8 mouse cellular contexts compared by ENCODE assay signal in the genomic region with DNA sequence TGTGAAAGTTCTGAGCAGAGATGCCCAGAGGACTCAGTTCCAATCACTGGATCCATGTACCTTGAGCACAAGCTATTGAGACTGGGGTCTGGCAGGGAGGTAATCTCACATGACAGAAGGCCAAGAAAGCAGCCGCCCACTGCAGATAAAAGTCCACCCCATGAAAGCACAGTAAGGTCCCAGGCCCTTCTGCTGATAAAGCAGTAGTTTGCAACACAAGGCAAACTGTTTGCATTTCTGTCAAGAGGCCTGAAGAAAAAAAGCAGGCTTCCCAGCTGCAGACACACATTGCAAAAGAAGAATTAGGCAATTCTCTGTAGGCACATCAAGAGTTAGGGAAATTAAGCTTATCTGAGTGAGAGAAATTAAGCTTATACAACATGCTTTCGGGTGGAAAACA. TPM values are rescaled to one million over a fixed set of nuclear protein-coding genes. Genes with fewer than 3 reads are reported as not detected.
DNase-seq lines count a peak whose midpoint lies in the region; ATAC-seq and TF ChIP-seq lines count a peak whose summit lies in the region.

No protein-coding gene starts in this region.

- H3K4me2 ChIP-seq in lung, embryonic 15.5 days: no peak overlapping the region
- no peak overlapping the region for H3K4me2 ChIP-seq in intestine, embryonic 15.5 days (replicated peaks)

- no peak for TF ChIP-seq CTCF in lung, adult 2 months (IDR thresholded peaks at IDR 0.05; ENCODE audit: insufficient read depth, low read length)

- H3K27ac ChIP-seq in lung, embryonic 15.5 days: peak overlapping the region; percentile 90
- H3K27ac ChIP-seq in intestine, embryonic 15.5 days: peak overlapping the region; percentile 65

- H3K9ac ChIP-seq in lung, embryonic 15.5 days: no peak overlapping the region
- no peak overlapping the region for H3K9ac ChIP-seq in intestine, embryonic 15.5 days

- no peaks in the 10 kb centered on the region for H3K9me3 ChIP-seq in lung, embryonic 15.5 days
- H3K9me3 ChIP-seq in intestine, embryonic 15.5 days: no peaks in the 10 kb centered on the region

- no peak for DNase-seq in lung, adult 2 months
- DNase-seq in c-Kit-positive CD71-positive TER-119-positive erythroid progenitor cells, embryonic 14.5 days (ENCODE audit: low spot score): peak; percentile 89
- DNase-seq in spleen, postnatal 14 days (ENCODE audit: low spot score in 2 of 2): peak; percentile 31 to 53
- DNase-seq in right cerebral cortex, adult 2 months (ENCODE audit: low spot score in 2 of 2): no peak
- no peak for DNase-seq in kidney, postnatal 4 days
- DNase-seq in thymus, postnatal 10 days (ENCODE audit: low spot score in 2 of 2): no peak

- peak; percentile 60; the same call in 1 of the 2 replicates for ATAC-seq in lung, embryonic 15.5 days (ENCODE audit: borderline replicate concordance, extremely low read depth, low FRiP score, low TSS enrichment)
- 0 out of 2 replicates have a peak, but pooled peaks have one; percentile 39 for ATAC-seq in intestine, embryonic 15.5 days

- H3K4me3 ChIP-seq in lung, embryonic 15.5 days: no peak overlapping the region
- no peak overlapping the region for H3K4me3 ChIP-seq in lung, adult 2 months (replicated peaks; ENCODE audit: extremely low read depth, low read depth, low read length)
- H3K4me3 ChIP-seq in intestine, embryonic 15.5 days (replicated peaks): no peak overlapping the region

- H3K36me3 ChIP-seq in lung, embryonic 15.5 days: peaks cover 17% of the 10 kb centered on the region
- H3K36me3 ChIP-seq in intestine, embryonic 15.5 days: peaks cover 10% of the 10 kb centered on the region

- H3K4me1 ChIP-seq in lung, embryonic 15.5 days: peaks cover 34% of the 10 kb centered on the region
- peaks cover 32% of the 10 kb centered on the region for H3K4me1 ChIP-seq in lung, adult 2 months (ENCODE audit: control insufficient read depth, insufficient read depth, low read length)
- peaks cover 31% of the 10 kb centered on the region for H3K4me1 ChIP-seq in intestine, embryonic 15.5 days (replicated peaks)

- WGBS in lung, embryonic 15.5 days: 29% methylated on average over 2 of the region's 2 CpGs
- WGBS in lung, adult 2 months: 48% methylated on average over 2 of the region's 2 CpGs
- WGBS in intestine, embryonic 15.5 days: 37% methylated on average over 2 of the region's 2 CpGs

- no peak for TF ChIP-seq POLR2A in lung, adult 2 months (IDR thresholded peaks at IDR 0.05; ENCODE audit: borderline replicate concordance, extremely low read depth, low read depth, low read length)

- no peaks in the 10 kb centered on the region for H3K27me3 ChIP-seq in lung, embryonic 15.5 days
- no peaks in the 10 kb centered on the region for H3K27me3 ChIP-seq in intestine, embryonic 15.5 days (replicated peaks)

RNA-seq across cellular contexts. Expression of a gene that starts 54.6 kb away (rescaled TPM):
- polyA plus RNA-seq in lung, embryonic 15.5 days (2015; fragmentation: Nextera tagmentation; extraction: Ambion mirVana): 33.5 and 37.6 TPM in 2 replicates
- 27.7 and 29.8 TPM in 2 replicates for polyA plus RNA-seq in lung, adult 2 months (2012; rRNA removed)
- polyA plus RNA-seq in intestine, embryonic 15.5 days (2015; fragmentation: Nextera tagmentation; extraction: Ambion mirVana): 30.6 and 34.9 TPM in 2 replicates

Comparison
In these comparisons a context has a peak if more than half of its experiments do, and no peak if none do; other contexts are left out.
1. DNase-seq: peak in c-Kit-positive CD71-positive TER-119-positive erythroid progenitor cells, embryonic 14.5 days (single experiment) and spleen, postnatal 14 days (2 of 2); none in lung, adult 2 months (single experiment), right cerebral cortex, adult 2 months (0 of 2), kidney, postnatal 4 days (0 of 2) and thymus, postnatal 10 days (0 of 2).